Mouse (Mus musculus): ENCODE results near the gene 1300017J02Rik. TPM values are rescaled to one million over a fixed set of nuclear protein-coding genes. Genes with fewer than 3 reads are reported as not detected.
"Not testable (repeated sequence)": the region's sequence is repeated elsewhere in the genome, so short reads cannot be mapped to it uniquely, and the experiment has no call there.

Gene 1300017J02Rik
- total RNA-seq (2014; fragmentation: Nextera tagmentation) (not detected in 2 replicates), total RNA-seq (2017) (0.04 TPM in 1 of 2 replicates, not detected in the other)

DNA sequence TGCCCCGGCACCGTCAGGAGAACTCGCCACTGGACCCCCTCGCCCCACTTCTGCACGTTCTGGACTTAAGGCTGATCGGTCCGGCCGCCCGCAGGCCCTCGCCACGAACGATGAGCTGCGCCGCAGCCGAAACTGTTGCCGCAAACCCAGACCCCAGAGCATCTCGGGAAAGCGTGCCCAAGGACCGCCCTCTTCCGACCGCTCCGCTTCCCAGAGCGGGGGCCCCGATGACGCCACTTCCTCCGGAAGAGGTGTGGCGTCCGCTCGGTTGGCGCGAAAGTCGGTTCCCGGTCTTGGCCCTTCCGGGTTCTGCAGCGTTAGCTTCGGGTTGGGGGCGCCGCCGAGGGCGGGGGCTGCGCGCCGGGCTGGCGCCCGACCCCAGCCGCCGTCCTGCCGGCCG, at the start of gene 1300017J02Rik, which contains the start of gene Topbp1:
Gene 1300017J02Rik (minus strand): TSS at position 156 of the 400 bp plus-strand sequence.
Gene Topbp1 (plus strand): TSS at position 289 of the 400 bp plus-strand sequence.
- peak; percentile 97 for ATAC-seq (replicated peaks; ENCODE audit: poor library complexity, severe bottlenecking)

DNA sequence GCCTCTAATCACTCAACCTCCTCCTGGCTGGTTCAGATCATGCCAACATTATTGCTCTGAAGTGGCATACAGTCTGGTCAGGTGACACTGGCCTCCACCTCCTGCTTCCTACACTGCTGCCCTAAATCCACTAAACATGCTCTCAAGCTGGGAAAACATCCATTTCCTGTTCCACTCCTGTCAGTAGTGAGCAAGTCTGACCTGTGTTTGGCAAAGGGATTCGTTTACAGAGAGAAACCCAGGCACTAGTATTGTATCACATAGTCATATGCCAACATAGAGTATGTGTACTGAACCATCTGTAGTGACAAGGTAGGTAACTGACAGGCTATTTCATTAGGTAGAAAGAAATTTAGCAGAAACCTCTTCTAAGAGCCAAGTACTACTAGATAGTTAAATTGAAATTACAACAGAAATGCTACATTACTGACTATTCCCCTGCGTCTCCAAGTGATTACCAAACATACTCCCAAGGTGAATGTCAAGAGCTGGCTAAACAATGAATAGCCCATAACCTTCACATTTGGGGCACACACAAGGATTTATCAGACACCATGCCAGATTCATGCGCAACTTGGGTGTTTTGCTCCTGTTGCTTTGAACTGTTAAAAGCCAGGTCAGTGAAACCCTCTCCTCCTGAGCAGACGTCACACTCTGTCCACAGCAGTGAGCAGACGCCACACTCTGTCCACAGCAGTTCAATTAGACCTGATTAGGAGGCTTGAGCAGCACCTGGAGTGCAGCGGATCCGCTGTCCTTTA, 48.8 kb upstream of the 1300017J02Rik start:
- ATAC-seq (replicated peaks; ENCODE audit: poor library complexity, severe bottlenecking): not testable (repeated sequence)

- no peak for ATAC-seq (replicated peaks; ENCODE audit: poor library complexity, severe bottlenecking)
Observed at GRCm38 (mm10) chr9:103348791-103349190, 43.9 kb upstream of the 1300017J02Rik start.

- no peak for ATAC-seq (replicated peaks; ENCODE audit: poor library complexity, severe bottlenecking)
Observed at GRCm38 (mm10) chr9:103347996-103348490, 43.2 kb upstream of the 1300017J02Rik start.

DNA sequence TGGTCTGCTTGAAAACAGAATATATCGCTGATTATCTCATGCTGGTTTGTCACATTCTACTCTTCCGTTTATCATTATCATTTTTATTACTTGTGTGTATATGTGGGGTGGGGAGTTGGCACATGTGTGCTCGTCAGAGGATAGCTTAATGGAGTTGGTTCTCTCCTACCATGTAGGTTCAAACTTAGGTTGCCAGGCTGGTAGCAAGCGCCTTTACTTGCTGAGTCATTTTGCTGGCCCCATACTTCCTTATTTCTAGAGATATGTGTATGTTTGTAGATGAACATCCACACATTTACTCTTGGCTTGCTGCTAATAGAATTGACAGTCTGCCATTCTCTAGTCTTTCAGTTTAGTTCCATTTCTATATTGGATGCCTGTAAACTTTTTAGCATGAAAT, 42.2 kb upstream of the 1300017J02Rik start:
- peak; percentile 59 for ATAC-seq (replicated peaks; ENCODE audit: poor library complexity, severe bottlenecking)

DNA sequence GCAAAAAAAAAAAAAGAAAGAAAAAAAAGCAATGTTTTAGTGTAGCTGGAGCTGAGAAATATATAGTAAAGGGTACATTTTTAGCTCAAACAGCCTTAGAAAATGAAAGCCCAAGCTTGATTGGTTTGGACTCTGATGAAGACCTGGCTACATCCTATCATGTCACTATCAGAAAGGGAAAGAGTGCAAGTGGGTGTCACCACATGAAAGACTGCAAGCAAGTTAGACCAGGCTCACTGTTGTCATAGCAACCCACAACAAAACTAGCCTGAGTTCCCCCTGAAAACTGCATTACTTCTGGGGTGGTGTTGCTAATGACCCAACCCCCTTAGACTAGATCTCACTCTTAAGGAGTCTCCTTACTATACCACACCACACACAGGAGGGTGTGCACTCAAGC, 32.0 kb upstream of the 1300017J02Rik start:
- ATAC-seq (replicated peaks; ENCODE audit: poor library complexity, severe bottlenecking): peak; percentile 42; the same call in 1 of the 2 replicates

- ATAC-seq (replicated peaks; ENCODE audit: poor library complexity, severe bottlenecking): no peak
Observed at GRCm38 (mm10) chr9:103332663-103333062, 27.8 kb upstream of the 1300017J02Rik start.

- ATAC-seq (replicated peaks; ENCODE audit: poor library complexity, severe bottlenecking): no peak
Observed at GRCm38 (mm10) chr9:103326449-103326848, 21.6 kb upstream of the 1300017J02Rik start.

DNA sequence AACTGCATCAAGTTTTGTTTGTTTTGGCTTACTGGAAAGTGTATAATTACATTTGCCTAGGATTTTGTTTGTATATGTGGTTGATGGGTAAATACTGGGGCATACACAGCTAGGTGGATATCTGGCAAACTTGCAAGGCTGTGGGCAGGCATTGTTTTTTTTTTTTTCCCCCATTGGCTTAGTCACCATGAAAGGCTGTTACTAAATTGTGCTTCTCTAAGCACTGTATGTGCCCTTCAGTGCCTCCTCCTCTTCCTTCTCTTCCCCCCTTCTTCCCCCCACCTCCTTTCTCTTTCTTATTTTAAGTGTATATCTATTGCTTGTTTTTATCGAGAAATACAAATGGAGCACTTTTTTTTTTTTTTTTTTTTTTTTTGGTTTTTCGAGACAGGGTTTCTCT, 19.8 kb upstream of the 1300017J02Rik start:
- ATAC-seq (replicated peaks; ENCODE audit: poor library complexity, severe bottlenecking): no peak

GRCm38 (mm10) chr9:103309832-103310231, 5.0 kb upstream of the 1300017J02Rik start:
- no peak for ATAC-seq (replicated peaks; ENCODE audit: poor library complexity, severe bottlenecking)

DNA sequence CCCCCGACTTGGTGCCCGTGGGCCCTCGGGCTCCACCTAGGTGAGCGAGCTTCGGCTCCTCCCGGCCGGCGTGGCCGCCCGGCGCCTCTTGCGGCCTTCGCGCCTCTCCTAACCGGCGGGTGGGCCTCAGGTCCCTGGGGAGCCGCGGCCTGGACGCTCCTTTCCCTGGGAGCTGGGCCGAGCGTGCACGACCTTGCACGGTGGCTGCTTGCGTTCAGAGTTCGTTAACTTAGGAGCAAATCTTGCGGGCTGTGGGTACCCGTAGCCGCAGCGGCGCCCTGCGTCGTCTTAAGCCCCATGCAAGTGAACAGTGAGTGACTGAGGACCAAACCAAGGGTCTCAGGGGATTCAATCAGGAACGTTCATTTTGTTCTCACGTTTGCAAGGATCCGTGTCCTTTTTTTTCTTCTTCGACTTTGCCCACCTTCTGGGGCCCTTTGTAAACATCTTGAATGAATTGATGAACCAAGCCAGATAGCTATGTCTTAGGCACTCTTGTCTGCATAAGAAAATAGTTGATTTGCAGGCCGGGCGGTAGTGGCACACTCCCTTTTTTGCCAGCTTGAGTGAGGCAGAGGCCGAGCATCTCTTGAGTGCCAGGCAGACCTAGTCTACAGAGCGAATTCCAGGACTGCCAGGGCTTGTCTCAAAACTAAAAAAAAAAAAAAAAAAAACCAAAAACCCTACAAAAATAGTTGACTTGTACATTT, 605 bp upstream of the 1300017J02Rik start:
- peak; percentile 31 for ATAC-seq (replicated peaks; ENCODE audit: poor library complexity, severe bottlenecking)

DNA sequence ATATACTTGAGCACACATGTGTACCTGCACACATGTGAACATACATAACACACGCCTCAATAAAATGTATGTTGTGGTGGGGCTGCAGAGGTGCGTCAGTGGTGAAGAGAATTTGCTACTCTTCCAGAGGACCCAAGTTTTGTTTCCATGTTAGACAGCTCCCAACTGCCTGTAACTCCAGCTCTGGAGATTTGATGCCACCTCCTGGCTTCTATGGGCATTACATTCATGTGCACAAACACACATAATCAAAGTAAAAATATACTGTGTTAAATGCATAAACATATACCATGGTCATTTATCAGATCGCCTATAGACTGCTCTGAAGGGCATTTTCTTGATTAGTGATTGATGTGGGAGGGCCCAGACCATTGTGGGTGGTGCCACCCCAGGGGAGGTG, 2.2 kb downstream of the 1300017J02Rik start:
- ATAC-seq (replicated peaks; ENCODE audit: poor library complexity, severe bottlenecking): peak; percentile 57

GRCm38 (mm10) chr9:103302239-103302638, 2.6 kb downstream of the 1300017J02Rik start:
- ATAC-seq (replicated peaks; ENCODE audit: poor library complexity, severe bottlenecking): no peak

- ATAC-seq (replicated peaks; ENCODE audit: poor library complexity, severe bottlenecking): no peak
Observed at GRCm38 (mm10) chr9:103301086-103301485, 3.8 kb downstream of the 1300017J02Rik start.

DNA sequence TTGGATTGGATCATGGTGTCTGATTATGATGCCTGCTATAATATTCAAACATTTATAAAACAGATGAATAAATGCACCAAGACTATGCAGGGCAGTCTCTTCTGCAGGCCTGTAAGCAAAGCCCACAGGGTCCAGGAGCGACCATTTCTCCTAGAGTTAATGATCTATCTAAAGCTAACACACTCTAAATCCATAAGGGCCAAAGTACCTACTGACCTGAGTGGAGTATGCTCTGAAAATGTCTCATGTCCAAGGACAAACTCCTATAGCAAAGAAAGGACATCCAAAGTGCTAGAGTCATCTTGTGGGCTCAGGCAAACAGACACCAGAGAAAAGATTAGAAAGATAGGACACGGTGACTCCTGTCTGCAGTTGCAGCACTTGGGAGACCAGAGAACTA, 10.4 kb downstream of the 1300017J02Rik start:
- no peak for ATAC-seq (replicated peaks; ENCODE audit: poor library complexity, severe bottlenecking)

DNA sequence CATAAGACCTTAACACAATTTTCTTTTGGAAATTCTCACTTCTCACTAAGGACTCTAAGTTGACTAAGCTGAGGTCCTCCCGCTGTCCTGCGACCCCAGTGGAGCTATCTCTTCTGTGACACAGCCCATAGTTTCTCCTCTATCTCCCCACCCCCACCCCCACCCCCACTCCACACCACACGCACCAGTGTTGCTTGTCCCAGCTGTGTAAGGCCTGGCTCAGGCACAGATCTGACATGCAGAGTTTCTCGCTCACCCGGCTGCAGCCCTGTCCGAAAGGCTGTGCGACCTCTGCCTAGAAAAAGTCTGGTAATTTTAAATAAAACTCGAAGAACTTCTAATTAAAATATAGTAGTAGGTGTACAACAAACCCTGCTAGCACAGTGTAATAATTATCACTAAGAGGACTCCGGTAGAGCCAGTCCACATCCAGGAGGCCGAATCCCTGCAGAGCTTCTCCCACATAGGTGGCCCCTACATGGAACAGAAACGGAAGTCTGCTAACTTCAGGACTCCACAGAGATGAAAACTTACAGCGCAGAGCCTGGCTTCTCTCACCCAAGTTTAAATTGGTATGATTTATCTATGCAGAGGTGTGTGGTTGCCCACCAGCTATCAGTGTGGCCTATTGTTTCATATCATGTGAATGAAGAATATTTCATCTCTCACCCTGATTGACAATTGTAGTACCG, 16.2 kb downstream of the 1300017J02Rik start:
- ATAC-seq (replicated peaks; ENCODE audit: poor library complexity, severe bottlenecking): no peak

DNA sequence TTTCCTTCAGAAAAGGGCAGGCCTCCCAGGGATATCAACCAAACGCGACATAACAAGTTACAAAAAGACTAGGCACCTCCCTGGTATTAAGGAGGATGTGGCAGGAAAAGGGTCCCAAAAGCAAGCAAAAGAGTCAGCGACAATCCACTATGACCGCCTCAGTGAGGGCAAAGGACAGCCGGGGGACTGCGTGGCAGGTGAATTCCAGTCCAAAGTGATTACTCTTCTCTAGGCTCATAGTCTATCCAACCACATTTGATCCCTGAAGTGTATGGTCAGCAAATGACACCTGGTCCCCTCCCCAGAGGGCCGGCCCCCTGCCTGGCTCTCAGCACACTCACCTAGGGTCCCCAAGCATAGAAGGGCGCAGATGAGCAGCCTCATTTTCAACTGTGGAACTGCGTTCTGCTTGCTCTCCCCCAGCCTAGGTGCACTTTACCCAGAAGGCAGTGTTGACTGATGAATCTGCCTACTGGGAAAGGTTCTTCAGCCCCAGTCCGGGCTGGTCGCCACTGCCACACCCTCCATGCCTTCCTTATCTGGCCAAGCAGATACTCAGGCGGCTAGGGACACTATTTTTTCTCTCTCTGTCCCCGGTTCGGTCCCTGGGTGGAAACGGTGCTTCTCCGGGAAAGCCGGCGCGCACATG, 16.9 kb downstream of the 1300017J02Rik start:
- no peak for ATAC-seq (replicated peaks; ENCODE audit: poor library complexity, severe bottlenecking)

DNA sequence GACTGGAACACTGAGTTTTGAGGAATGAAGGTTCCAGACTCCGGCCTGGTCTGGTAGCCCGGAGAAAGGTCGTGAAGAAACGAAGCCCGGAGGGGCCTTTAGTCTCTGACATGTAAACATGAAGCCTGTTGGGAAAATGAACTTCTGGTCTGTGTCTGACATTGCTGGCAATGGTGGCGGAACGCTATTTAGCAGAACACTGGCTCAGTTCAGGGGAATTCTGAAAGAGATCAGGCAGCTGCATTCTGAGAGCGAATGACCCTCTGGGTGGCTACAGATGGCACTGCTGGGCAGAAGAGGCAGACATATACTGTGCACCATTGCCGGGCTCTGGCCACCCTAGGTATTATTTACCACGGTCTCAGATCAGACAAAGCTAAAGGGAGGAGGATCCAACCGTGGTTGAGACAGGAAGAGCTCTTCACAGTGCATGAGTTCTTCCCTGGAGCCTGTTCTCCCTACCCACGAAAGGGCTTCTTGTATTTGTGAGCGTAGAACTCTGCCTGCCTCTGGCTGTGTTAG, 17.9 kb downstream of the 1300017J02Rik start:
- ATAC-seq (replicated peaks; ENCODE audit: poor library complexity, severe bottlenecking): no peak

GRCm38 (mm10) chr9:103286396-103286795, 18.5 kb downstream of the 1300017J02Rik start:
- peak; percentile 42 for ATAC-seq (replicated peaks; ENCODE audit: poor library complexity, severe bottlenecking)

DNA sequence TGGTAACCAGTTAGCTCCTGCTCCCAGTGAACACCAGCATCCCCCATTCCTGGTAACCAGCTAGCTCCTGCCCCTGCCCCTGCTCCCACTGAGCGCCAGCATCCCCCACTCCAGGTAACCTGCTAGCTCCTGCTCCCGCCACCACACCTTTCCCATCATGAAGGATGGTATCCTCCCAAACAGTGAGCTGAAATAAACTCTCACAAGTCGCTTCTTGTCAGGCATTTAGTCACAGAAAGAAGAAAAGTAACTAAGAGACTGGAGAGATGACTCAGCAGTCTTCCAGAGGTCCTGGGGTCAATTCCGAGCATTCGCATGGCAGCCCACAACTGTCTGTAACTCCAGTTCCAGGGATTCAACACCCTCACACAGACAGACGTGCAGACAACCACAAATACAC, 28.0 kb downstream of the 1300017J02Rik start:
- ATAC-seq (replicated peaks; ENCODE audit: poor library complexity, severe bottlenecking): no peak
